Mouse (Mus musculus): ENCODE data around the gene Omg.
A peak's percentile ranks its signal among the peaks of the same experiment; 100 is the strongest.

Gene Omg

GRCm38 (mm10) chr11:79503845-79504244, at the start of gene Omg:
TSS of gene Omg (minus strand) at chr11:79504084.
- no peak for DNase-seq (ENCODE audit: low read depth in 2 of 2, low spot score in 2 of 2)

DNA sequence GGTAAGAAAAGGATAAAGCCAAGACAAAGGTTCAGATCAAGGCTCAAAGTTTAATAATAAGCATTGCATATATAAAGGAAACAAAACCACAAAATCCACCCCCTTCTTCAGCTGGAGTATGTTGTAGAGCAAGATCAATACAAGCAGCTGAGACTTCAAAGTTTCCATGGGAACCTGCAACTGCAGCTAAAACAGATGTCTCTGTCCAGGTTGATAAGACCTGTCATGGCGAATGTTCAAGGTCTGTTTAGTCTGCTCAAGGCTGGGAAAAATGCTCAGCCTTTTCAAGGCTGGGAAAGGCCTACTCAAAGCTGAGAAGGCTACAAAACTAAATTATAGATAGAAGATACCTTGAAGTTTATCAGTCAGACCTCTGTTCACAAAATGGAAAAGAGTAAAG, 48.7 kb upstream of the Omg start:
- DNase-seq (ENCODE audit: low read depth in 2 of 2, low spot score in 2 of 2) = no peak

GRCm38 (mm10) chr11:79536293-79536692, 32.4 kb upstream of the Omg start:
- DNase-seq (ENCODE audit: low read depth in 2 of 2, low spot score in 2 of 2) = no peak

DNA sequence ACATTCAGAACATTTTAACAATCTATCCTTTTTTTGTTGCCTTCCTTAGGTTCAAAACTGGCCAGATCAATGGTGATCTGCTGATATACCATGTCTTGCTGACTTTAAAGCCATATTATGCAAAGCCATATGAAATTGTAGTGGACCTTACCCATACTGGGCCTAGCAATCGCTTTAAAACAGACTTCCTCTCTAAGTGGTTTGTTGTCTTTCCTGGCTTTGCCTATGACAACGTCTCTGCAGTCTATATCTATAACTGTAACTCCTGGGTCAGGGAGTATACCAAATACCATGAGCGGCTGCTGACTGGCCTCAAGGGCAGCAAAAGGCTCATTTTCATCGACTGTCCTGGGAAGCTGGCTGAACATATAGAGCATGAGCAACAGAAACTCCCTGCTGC, 31.7 kb upstream of the Omg start:
- DNase-seq (ENCODE audit: low read depth in 2 of 2, low spot score in 2 of 2) = no peak

- no peak for DNase-seq (ENCODE audit: low read depth in 2 of 2, low spot score in 2 of 2)
Measured at GRCm38 (mm10) chr11:79533950-79534690, 30.2 kb upstream of the Omg start.

DNA sequence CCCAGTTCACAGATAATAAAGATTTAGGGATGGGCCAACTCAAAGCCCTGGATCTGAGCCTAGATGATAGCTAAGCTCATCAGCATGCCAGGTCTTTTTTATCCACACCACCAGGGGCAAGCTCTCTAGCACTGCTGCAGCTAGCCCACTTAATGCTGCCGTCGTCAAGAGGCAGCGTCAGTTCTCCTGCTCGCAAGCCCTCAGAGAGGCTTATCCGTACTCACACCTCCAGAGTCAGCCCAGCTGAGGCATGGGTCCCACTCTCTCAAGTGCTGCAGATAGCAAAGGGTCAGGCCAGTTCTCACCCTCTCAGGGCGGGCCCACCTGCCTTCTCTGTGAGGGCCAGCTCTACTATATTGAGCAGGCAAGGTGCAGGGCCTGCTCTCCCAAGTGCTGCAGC, 29.4 kb upstream of the Omg start:
- DNase-seq (ENCODE audit: low read depth in 2 of 2, low spot score in 2 of 2) = no peak

- no peak for DNase-seq (ENCODE audit: low read depth in 2 of 2, low spot score in 2 of 2)
Measured at GRCm38 (mm10) chr11:79531485-79531884, 27.6 kb upstream of the Omg start.

- DNase-seq (ENCODE audit: low read depth in 2 of 2, low spot score in 2 of 2) = peak; percentile 22 to 28
Measured at GRCm38 (mm10) chr11:79530774-79531173, 26.9 kb upstream of the Omg start.

GRCm38 (mm10) chr11:79530333-79530761, 26.5 kb upstream of the Omg start, which contains the start of the genes Evi2 and Evi2a:
TSS of gene Evi2 (minus strand) at chr11:79530589.
TSS of gene Evi2a (minus strand) at chr11:79530609.
- DNase-seq (ENCODE audit: low read depth in 2 of 2, low spot score in 2 of 2) = peak; percentile 60 to 69

DNA sequence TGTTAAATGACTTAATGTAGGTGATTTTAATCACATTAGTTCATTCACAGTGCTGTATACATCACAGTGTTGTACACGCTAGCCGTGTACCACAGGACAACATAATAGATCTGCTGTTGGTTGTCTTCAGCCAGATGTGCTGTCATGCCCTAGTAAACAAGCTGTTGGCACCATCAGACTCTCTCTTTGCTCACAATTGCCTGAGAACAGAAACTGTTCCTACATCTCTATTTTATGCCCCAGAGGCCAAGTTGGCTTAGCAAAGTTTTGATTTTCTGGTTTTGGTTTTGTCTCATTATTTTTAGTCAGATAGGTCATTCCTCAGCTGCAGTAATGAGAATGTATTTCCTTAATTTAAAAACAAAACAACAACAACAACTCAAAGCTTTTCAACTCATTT, 25.9 kb upstream of the Omg start:
- no peak for DNase-seq (ENCODE audit: low read depth in 2 of 2, low spot score in 2 of 2)

- no peak for DNase-seq (ENCODE audit: low read depth in 2 of 2, low spot score in 2 of 2)
Measured at GRCm38 (mm10) chr11:79529226-79529625, 25.3 kb upstream of the Omg start.

DNA sequence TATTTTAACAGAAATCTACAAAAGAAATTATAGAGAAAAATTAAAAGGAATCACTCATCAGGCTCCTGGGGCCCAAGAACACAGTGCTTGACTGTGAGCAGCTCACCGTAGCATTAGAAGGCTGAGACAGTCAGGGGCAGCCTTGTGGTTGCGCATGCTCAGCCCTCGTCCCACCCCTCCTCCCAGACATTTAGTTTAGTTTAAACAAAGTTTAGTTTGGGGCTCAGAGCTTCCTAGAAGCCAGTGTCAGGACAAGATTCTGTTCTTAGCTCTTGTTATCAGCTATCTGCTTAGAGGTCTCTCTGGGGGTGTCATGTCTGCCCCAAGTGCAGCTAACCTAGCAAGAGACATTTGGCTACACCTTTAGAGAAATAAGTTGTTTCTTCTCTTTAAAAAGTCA, 24.7 kb upstream of the Omg start:
- no peak for DNase-seq (ENCODE audit: low read depth in 2 of 2, low spot score in 2 of 2)

GRCm38 (mm10) chr11:79527739-79528384, 24.0 kb upstream of the Omg start:
- DNase-seq (ENCODE audit: low read depth in 2 of 2, low spot score in 2 of 2) = peak in 1 of 2 experiments; percentile 28

DNA sequence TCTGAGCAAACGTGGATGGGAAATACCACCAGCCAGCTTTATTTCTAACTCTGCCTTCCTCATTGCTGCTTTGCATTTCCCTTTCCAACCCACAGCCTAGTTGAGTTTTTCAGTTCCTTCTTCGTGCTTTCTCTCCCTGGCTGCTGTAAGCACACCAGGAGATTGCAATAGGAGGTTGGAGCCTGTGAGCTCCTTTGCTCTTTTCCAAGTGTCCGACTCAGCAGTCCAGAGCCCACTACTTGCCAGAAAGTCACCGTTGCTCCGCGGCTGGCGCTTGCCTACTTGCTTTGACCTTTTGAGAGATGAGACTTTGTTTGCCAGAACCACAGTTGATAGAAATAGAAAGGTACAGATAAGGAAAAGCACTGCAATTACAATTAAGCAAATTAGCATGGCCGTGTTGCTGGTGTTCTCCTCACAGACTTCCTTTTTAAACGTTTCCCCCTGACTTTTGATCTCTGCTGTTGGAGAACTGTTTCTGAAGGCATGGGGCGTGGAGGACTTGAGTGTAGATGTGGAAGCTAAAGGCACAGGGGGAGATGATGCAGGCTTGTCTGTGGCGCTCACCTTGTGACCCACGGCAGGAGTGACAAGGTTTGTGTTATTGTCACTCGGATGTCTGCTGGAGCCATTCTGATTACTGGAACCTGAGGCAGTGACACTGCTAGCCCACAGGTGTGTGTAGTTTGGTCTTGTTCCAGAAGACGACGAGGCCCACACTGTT, 23.3 kb upstream of the Omg start:
- DNase-seq (ENCODE audit: low read depth in 2 of 2, low spot score in 2 of 2) = no peak

DNA sequence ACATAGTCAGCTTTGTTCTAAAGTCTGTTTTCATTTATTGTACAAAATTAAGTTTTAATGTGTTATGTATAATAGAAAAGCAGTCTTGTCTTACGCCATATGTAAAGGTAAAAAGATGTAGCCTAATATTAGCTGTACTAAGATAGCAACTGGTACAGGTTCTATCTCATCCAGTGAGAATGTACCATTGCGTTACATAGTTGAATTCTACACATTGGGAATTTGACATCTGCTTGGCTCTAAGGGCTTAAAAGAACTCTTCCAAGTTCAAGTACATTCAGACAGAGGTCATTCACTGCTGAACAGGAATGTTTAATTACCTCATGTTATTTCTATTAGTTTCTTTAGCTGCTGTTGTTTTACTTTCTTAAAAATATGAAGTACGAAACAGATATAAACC, 22.7 kb upstream of the Omg start:
- no peak for DNase-seq (ENCODE audit: low read depth in 2 of 2, low spot score in 2 of 2)

GRCm38 (mm10) chr11:79524310-79524575, 20.4 kb upstream of the Omg start:
- no peak for DNase-seq (ENCODE audit: low read depth in 2 of 2, low spot score in 2 of 2)

DNA sequence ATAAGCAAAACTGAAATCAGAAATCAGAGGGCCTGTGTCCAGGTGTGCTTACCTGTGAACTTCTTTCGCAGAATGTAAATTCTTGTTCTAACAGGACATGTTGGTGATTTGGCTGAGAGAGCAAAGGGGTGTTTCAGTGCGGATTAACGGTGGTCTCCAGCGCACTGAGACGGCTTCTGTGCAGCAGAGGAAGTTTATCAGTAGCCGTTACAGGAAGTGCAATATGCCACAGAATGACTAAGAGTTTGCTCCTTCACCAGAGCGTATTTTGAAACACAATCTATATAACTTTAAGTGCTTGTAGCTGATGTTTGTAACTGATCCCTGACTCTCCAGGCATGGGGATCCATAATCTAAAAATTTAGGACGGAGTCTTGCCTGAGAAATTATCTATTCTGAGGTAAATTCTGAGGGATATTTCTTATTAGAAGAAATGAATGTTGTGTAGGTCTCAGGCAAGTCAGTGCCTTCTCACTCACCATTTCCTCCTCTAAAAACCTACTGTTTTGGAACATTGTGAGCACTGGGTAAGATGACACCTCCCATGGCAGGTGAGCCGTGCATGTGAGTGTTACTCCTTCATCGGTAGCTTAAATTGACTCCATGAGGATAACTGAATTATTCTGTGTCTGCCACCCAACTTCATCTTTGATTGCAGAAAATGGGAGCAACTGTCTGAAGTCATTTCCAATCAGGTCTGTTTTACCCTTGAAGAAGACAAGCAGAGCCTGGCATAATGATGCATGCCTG, 19.9 kb upstream of the Omg start, which contains the start of gene Evi2b:
TSS of gene Evi2b (minus strand) at position 203 of the 750 bp plus-strand sequence.
- DNase-seq (ENCODE audit: low read depth in 2 of 2, low spot score in 2 of 2) = peak; percentile 32 to 42

GRCm38 (mm10) chr11:79522944-79523343, 19.1 kb upstream of the Omg start:
- DNase-seq (ENCODE audit: low read depth in 2 of 2, low spot score in 2 of 2) = no peak

DNA sequence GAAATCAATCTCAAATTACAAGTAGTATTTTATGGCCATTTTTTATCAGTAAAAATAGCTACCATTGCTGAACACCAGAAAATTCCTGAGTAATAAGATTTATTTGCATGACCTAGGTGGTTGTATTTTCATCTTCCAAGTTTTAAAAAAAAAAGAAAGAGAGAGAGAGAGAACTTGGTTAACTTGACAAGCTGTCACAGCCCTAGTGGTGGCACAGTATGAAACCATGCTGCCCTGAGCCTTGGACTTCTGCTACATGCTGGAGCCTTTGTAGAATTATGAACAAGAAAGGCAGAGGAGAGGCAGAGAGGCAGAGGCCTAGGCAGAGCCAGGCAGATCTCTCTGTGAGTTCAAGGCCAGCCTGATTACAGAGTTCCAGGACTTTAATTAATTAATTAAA, 18.0 kb upstream of the Omg start:
- DNase-seq (ENCODE audit: low read depth in 2 of 2, low spot score in 2 of 2) = peak in 1 of 2 experiments; percentile 28

DNA sequence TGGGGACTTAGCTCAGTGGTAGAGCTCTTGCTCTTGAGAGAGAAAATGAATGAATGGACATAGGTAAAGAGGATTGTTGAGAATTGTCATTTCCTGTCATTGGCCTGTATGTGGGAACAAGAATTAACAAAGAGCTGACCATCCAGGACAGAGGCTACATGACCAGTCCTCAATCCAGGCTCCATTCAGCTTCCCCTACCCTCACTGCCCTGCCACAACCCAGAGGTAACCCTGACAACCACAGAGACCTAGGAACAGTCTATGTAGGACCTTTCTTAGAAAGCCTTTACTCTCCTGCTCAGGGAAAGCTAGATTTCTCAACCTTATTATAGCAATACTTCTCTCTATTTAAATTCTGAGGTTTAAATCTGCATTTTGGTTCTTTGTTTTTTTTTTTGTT, 16.9 kb upstream of the Omg start:
- no peak for DNase-seq (ENCODE audit: low read depth in 2 of 2, low spot score in 2 of 2)

DNA sequence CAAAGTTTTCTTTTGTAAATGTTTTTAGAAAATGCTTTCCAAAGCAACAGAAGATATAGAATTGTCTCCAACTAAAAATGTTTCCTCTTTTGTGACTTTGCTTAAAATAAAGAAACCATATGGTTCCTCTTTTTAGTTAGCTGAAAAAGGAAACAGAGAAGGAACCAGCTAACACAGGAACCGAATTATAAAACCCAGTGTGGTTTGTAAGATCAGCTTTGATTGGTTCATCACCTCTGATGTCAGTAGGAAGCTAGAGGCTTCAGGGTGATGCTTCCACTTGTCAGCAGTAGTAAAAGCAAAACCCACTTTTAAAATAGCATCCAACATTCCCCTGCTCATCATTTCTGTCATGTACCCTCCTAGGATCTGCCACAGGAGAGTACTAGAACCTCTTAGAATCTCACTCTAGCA, 16.0 kb upstream of the Omg start:
- DNase-seq (ENCODE audit: low read depth in 2 of 2, low spot score in 2 of 2) = peak; percentile 25 to 57
